Mouse (Mus musculus): ENCODE results near the gene Slc25a21. TPM values are rescaled to one million over a fixed set of nuclear protein-coding genes. Genes with fewer than 3 reads are reported as not detected.
"Not testable (repeated sequence)": the region's sequence is repeated elsewhere in the genome, so short reads cannot be mapped to it uniquely, and the experiment has no call there.

The Slc25a21 gene
- polyA plus RNA-seq, 1 experiment from 2014 or later: 1.2 TPM

GRCm38 (mm10) chr12:57229703-57230102 lies 32.4 kb upstream of the Slc25a21 start:
- no peaks in the 10 kb centered on the region; the same call in 1 of the 2 replicates for H3K4me1 ChIP-seq (replicated peaks; ENCODE audit: control insufficient read depth, insufficient read depth)
- TF ChIP-seq EP300 (optimal IDR thresholded peaks at IDR 0.05): no peak
- no peak for TF ChIP-seq CTCF (IDR thresholded peaks at IDR 0.05; ENCODE audit: low read depth)
- H3K9ac ChIP-seq (ENCODE audit: low read length): peak overlapping the region; percentile 58
- H3K27ac ChIP-seq (replicated peaks): peak overlapping the region; percentile 79
- no peak for ATAC-seq (ENCODE audit: low FRiP score, low TSS enrichment)
- H3K9me3 ChIP-seq (ENCODE audit: control insufficient read depth, low read length): no peaks in the 10 kb centered on the region
- peak overlapping the region; percentile 71 for H3K4me3 ChIP-seq (ENCODE audit: low read depth, low read length)
- WGBS: 17% methylated on average over 4 of the region's 4 CpGs
- H3K27me3 ChIP-seq (ENCODE audit: control insufficient read depth, insufficient read depth, low read length): no peaks in the 10 kb centered on the region
- H3K4me2 ChIP-seq (replicated peaks; ENCODE audit: low read depth): peak overlapping the region; percentile 79
- no peaks in the 10 kb centered on the region for H3K36me3 ChIP-seq (ENCODE audit: control insufficient read depth, insufficient read depth, low read length)
- no peak for DNase-seq (ENCODE audit: low spot score)

DNA sequence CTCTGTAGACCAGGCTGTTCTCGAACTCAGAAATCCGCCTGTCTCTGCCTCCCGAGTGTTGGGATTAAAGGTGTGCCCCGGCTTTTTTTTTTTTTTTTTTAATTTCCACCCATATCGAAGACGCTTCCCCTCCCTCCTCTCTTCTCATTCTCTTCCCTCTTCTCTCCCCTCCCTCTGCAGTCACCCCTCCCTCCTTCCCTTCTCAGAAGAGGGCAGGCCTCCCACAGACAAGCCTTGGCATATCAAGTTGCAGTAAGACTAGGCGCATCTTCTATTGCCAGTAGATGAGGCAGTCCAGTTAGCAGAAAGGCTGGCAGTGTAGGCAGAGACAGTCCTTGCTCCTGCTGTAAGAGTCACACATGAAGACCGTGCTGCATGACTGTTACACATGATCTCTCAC lies 30.5 kb upstream of the Slc25a21 start:
- WGBS: 88% methylated on average over 4 of the region's 8 CpGs
- H3K27me3 ChIP-seq (ENCODE audit: control insufficient read depth, insufficient read depth, low read length): no peaks in the 10 kb centered on the region
- no peak overlapping the region for H3K4me2 ChIP-seq (replicated peaks; ENCODE audit: low read depth)
- TF ChIP-seq EP300 (optimal IDR thresholded peaks at IDR 0.05): no peak
- TF ChIP-seq CTCF (IDR thresholded peaks at IDR 0.05; ENCODE audit: low read depth): no peak
- no peak for DNase-seq (ENCODE audit: low spot score)
- no peaks in the 10 kb centered on the region for H3K36me3 ChIP-seq (ENCODE audit: control insufficient read depth, insufficient read depth, low read length)
- H3K9me3 ChIP-seq (ENCODE audit: control insufficient read depth, low read length): no peaks in the 10 kb centered on the region
- no peak overlapping the region for H3K9ac ChIP-seq (ENCODE audit: low read length)
- no peak overlapping the region for H3K27ac ChIP-seq (replicated peaks)
- no peak overlapping the region for H3K4me3 ChIP-seq (ENCODE audit: low read depth, low read length)
- no peaks in the 10 kb centered on the region; the same call in 1 of the 2 replicates for H3K4me1 ChIP-seq (replicated peaks; ENCODE audit: control insufficient read depth, insufficient read depth)
- ATAC-seq (ENCODE audit: low FRiP score, low TSS enrichment): no peak

DNA sequence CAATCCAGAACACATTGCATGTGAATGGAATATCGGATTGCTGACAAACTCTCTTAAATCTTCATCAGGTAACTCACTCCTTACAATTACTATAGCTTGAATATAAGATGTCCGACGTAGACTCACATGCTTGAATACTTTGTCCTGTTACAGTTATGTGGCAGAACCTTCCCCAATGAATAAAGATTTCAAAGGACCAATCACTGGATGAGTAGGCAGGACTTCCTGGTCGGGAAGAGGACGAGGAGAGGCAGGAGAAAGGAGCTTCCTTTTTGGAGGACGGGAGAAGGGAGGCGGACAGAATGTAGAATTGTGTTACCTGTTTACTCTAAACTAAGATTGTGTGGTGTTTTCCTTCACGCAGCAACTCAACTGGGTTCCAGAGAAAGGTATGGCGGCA lies 29.1 kb upstream of the Slc25a21 start:
- Histone ChIP-seq H3K4me1 (replicated peaks; ENCODE audit: control insufficient read depth, insufficient read depth) (no peaks in the 10 kb centered on the region; the same call in 1 of the 2 replicates), H3K36me3 (ENCODE audit: control insufficient read depth, insufficient read depth, low read length) (no peaks in the 10 kb centered on the region), H3K27me3 (ENCODE audit: control insufficient read depth, insufficient read depth, low read length) (no peaks in the 10 kb centered on the region), H3K9me3 (ENCODE audit: control insufficient read depth, low read length) (no peaks in the 10 kb centered on the region), H3K4me2 (replicated peaks; ENCODE audit: low read depth) (no peak overlapping the region), H3K27ac (replicated peaks) (no peak overlapping the region), H3K9ac (ENCODE audit: low read length) (no peak overlapping the region), H3K4me3 (ENCODE audit: low read depth, low read length) (no peak overlapping the region)
- ATAC-seq (ENCODE audit: low FRiP score, low TSS enrichment) (no peak), DNase-seq (ENCODE audit: low spot score) (no peak)
- TF ChIP-seq EP300 (optimal IDR thresholded peaks at IDR 0.05) (no peak), CTCF (IDR thresholded peaks at IDR 0.05; ENCODE audit: low read depth) (no peak)
- 84% methylated on average over 9 of the region's 9 CpGs for WGBS

- not testable (repeated sequence) for H3K36me3 ChIP-seq (ENCODE audit: control insufficient read depth, insufficient read depth, low read length); H3K9me3 ChIP-seq (ENCODE audit: control insufficient read depth, low read length); DNase-seq (ENCODE audit: low spot score); ATAC-seq (ENCODE audit: low FRiP score, low TSS enrichment); H3K27ac ChIP-seq (replicated peaks); H3K4me1 ChIP-seq (replicated peaks; ENCODE audit: control insufficient read depth, insufficient read depth); H3K9ac ChIP-seq (ENCODE audit: low read length); H3K4me3 ChIP-seq (ENCODE audit: low read depth, low read length); H3K4me2 ChIP-seq (replicated peaks; ENCODE audit: low read depth); H3K27me3 ChIP-seq (ENCODE audit: control insufficient read depth, insufficient read depth, low read length)
- 79% methylated on average over 5 of the region's 5 CpGs for WGBS
Measured at GRCm38 (mm10) chr12:57212463-57212862, 15.2 kb upstream of the Slc25a21 start.

GRCm38 (mm10) chr12:57211353-57212311 lies 14.4 kb upstream of the Slc25a21 start:
- H3K36me3 ChIP-seq (ENCODE audit: control insufficient read depth, insufficient read depth, low read length): no peaks in the 10 kb centered on the region
- ATAC-seq (ENCODE audit: low FRiP score, low TSS enrichment) (peak; percentile 38; the same call in 1 of the 2 replicates), DNase-seq (ENCODE audit: low spot score) (peak; percentile 30)
- 5% methylated on average over 30 of the region's 30 CpGs for WGBS
- no peaks in the 10 kb centered on the region for H3K27me3 ChIP-seq (ENCODE audit: control insufficient read depth, insufficient read depth, low read length)
- no peak overlapping the region for H3K27ac ChIP-seq (replicated peaks)
- no peaks in the 10 kb centered on the region for H3K9me3 ChIP-seq (ENCODE audit: control insufficient read depth, low read length)
- H3K4me1 ChIP-seq (replicated peaks; ENCODE audit: control insufficient read depth, insufficient read depth): no peaks in the 10 kb centered on the region
- H3K4me2 ChIP-seq (replicated peaks; ENCODE audit: low read depth): peak overlapping the region; percentile 73
- peak overlapping the region; percentile 41 for H3K4me3 ChIP-seq (ENCODE audit: low read depth, low read length)
- peak overlapping the region; percentile 56 for H3K9ac ChIP-seq (ENCODE audit: low read length)
- TF ChIP-seq EP300 (optimal IDR thresholded peaks at IDR 0.05) (no peak), CTCF (IDR thresholded peaks at IDR 0.05; ENCODE audit: low read depth) (no peak)

DNA sequence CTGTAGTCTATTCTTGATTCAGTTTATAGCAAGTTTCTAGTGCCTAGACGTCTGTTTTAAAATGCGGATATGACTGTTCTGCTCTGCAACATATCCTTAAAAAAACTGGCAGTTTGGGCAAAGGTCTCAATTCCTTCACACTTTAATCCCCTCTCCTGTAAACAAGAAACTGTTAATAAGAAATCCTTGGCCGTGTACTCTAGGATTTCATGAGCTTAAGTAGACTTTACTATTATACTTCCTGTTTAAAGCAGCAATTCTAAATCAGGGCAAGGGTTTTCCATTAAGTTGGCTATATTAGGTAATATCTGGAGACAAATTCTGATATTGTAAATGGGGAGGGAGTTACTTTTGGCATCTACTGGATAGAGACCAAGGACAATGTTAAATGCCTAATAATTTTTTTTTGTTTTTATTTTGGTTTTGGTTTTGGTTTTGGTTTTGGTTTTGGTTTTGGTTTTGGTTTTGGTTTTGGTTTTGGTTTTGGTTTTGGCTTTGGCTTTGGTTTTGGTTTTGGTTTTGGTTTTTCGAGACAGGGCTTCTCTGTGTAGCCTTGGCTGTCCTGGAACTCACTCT lies 7.1 kb upstream of the Slc25a21 start:
- H3K36me3 ChIP-seq (ENCODE audit: control insufficient read depth, insufficient read depth, low read length): no peaks in the 10 kb centered on the region
- H3K9ac ChIP-seq (ENCODE audit: low read length): no peak overlapping the region
- H3K27me3 ChIP-seq (ENCODE audit: control insufficient read depth, insufficient read depth, low read length): no peaks in the 10 kb centered on the region
- H3K27ac ChIP-seq (replicated peaks): no peak overlapping the region
- ATAC-seq (ENCODE audit: low FRiP score, low TSS enrichment): no peak
- no peak overlapping the region for H3K4me3 ChIP-seq (ENCODE audit: low read depth, low read length)
- H3K4me1 ChIP-seq (replicated peaks; ENCODE audit: control insufficient read depth, insufficient read depth): no peaks in the 10 kb centered on the region
- no peak for TF ChIP-seq CTCF (IDR thresholded peaks at IDR 0.05; ENCODE audit: low read depth)
- no peak for TF ChIP-seq EP300 (optimal IDR thresholded peaks at IDR 0.05)
- no peaks in the 10 kb centered on the region for H3K9me3 ChIP-seq (ENCODE audit: control insufficient read depth, low read length)
- H3K4me2 ChIP-seq (replicated peaks; ENCODE audit: low read depth): no peak overlapping the region
- 49% methylated on average over 4 of the region's 4 CpGs for WGBS
- DNase-seq (ENCODE audit: low spot score): no peak
